Mouse (Mus musculus): Measurements from ENCODE around the gene Zbtb24. TPM values are rescaled to one million over a fixed set of nuclear protein-coding genes. Genes with fewer than 3 reads are reported as not detected.
"Not testable (repeated sequence)": the region's sequence is repeated elsewhere in the genome, so short reads cannot be mapped to it uniquely, and the experiment has no call there.

Gene Zbtb24
- polyA plus RNA-seq, 1 experiment, result 31.6 TPM

GRCm38 (mm10) chr10:41489294-41489693 is 39.1 kb downstream of the Zbtb24 start:
- TF ChIP-seq POLR2A (IDR thresholded peaks at IDR 0.05; ENCODE audit: control insufficient read depth, extremely low read depth, insufficient read depth, low read length, poor library complexity), result no peak
- no peak for TF ChIP-seq CTCF (IDR thresholded peaks at IDR 0.05; ENCODE audit: borderline replicate concordance, control insufficient read depth, extremely low read depth, insufficient read depth, low read length, poor library complexity)
- WGBS, result 70% methylated on average over 8 of the region's 8 CpGs
- Histone ChIP-seq H3K27ac (ENCODE audit: control insufficient read depth, insufficient read depth, low read length) (no peak overlapping the region; the same call in 1 of the 2 replicates), H3K4me1 (replicated peaks; ENCODE audit: control insufficient read depth, insufficient read depth, low read length) (peaks cover 24% of the 10 kb centered on the region), H3K27me3 (ENCODE audit: control insufficient read depth, insufficient read depth, low read length) (no peaks in the 10 kb centered on the region), H3K36me3 (ENCODE audit: control insufficient read depth, insufficient read depth, low read length) (peaks cover 36% of the 10 kb centered on the region), H3K4me3 (ENCODE audit: control insufficient read depth, insufficient read depth, low read length) (peak overlapping the region; percentile 84)
- no peak for DNase-seq

GRCm38 (mm10) chr10:41489708-41490517 is 39.7 kb downstream of the Zbtb24 start, which contains the start of the genes Smpd2 and Ppil6:
TSS of gene Smpd2 (minus strand) at chr10:41490369.
TSS of gene Ppil6 (plus strand) at chr10:41490439.
- Histone ChIP-seq H3K36me3 (ENCODE audit: control insufficient read depth, insufficient read depth, low read length) (peaks cover 30% of the 10 kb centered on the region), H3K4me1 (replicated peaks; ENCODE audit: control insufficient read depth, insufficient read depth, low read length) (peaks cover 24% of the 10 kb centered on the region), H3K27ac (ENCODE audit: control insufficient read depth, insufficient read depth, low read length) (no peak within 1 kb of the TSS; the same call in 1 of the 2 replicates), H3K27me3 (ENCODE audit: control insufficient read depth, insufficient read depth, low read length) (no peaks in the 10 kb centered on the region), H3K4me3 (ENCODE audit: control insufficient read depth, insufficient read depth, low read length) (peak within 1 kb of the TSS; percentile 84)
- TF ChIP-seq POLR2A (IDR thresholded peaks at IDR 0.05; ENCODE audit: control insufficient read depth, extremely low read depth, insufficient read depth, low read length, poor library complexity), result peak; percentile 29; the same call in 1 of the 2 replicates
- no peak for TF ChIP-seq CTCF (IDR thresholded peaks at IDR 0.05; ENCODE audit: borderline replicate concordance, control insufficient read depth, extremely low read depth, insufficient read depth, low read length, poor library complexity)
- DNase-seq, result peak; percentile 95
- WGBS, result under 1% methylated on average over 50 of the region's 50 CpGs

GRCm38 (mm10) chr10:41490518-41490873 is 40.3 kb downstream of the Zbtb24 start:
- WGBS, result under 1% methylated on average over 29 of the region's 29 CpGs
- Histone ChIP-seq H3K4me1 (replicated peaks; ENCODE audit: control insufficient read depth, insufficient read depth, low read length) (peaks cover 24% of the 10 kb centered on the region), H3K4me3 (ENCODE audit: control insufficient read depth, insufficient read depth, low read length) (peak overlapping the region; percentile 84), H3K36me3 (ENCODE audit: control insufficient read depth, insufficient read depth, low read length) (peaks cover 24% of the 10 kb centered on the region), H3K27ac (ENCODE audit: control insufficient read depth, insufficient read depth, low read length) (no peak overlapping the region), H3K27me3 (ENCODE audit: control insufficient read depth, insufficient read depth, low read length) (no peaks in the 10 kb centered on the region)
- DNase-seq, result no peak
- TF ChIP-seq POLR2A (IDR thresholded peaks at IDR 0.05; ENCODE audit: control insufficient read depth, extremely low read depth, insufficient read depth, low read length, poor library complexity) (0 out of 2 replicates have a peak, but pooled peaks have one; percentile 3), CTCF (IDR thresholded peaks at IDR 0.05; ENCODE audit: borderline replicate concordance, control insufficient read depth, extremely low read depth, insufficient read depth, low read length, poor library complexity) (no peak)

GRCm38 (mm10) chr10:41491111-41491510 is 40.9 kb downstream of the Zbtb24 start:
- Histone ChIP-seq H3K27me3 (ENCODE audit: control insufficient read depth, insufficient read depth, low read length) (no peaks in the 10 kb centered on the region), H3K27ac (ENCODE audit: control insufficient read depth, insufficient read depth, low read length) (no peak overlapping the region), H3K4me3 (ENCODE audit: control insufficient read depth, insufficient read depth, low read length) (no peak overlapping the region), H3K4me1 (replicated peaks; ENCODE audit: control insufficient read depth, insufficient read depth, low read length) (peaks cover 24% of the 10 kb centered on the region), H3K36me3 (ENCODE audit: control insufficient read depth, insufficient read depth, low read length) (peaks cover 18% of the 10 kb centered on the region)
- no peak for DNase-seq
- TF ChIP-seq POLR2A (IDR thresholded peaks at IDR 0.05; ENCODE audit: control insufficient read depth, extremely low read depth, insufficient read depth, low read length, poor library complexity), result no peak
- WGBS, result 26% methylated on average over 4 of the region's 4 CpGs

- H3K27ac ChIP-seq (ENCODE audit: control insufficient read depth, insufficient read depth, low read length), result no peak overlapping the region
- DNase-seq, result no peak
Measured at GRCm38 (mm10) chr10:41500941-41501340, 50.8 kb downstream of the Zbtb24 start.

GRCm38 (mm10) chr10:41504996-41505395 is 54.8 kb downstream of the Zbtb24 start:
- WGBS, result 93% methylated on average over 1 of the region's 1 CpGs
- H3K27me3 ChIP-seq (ENCODE audit: control insufficient read depth, insufficient read depth, low read length), result no peaks in the 10 kb centered on the region
- no peak overlapping the region for H3K27ac ChIP-seq (ENCODE audit: control insufficient read depth, insufficient read depth, low read length)
- DNase-seq, result no peak
- no peaks in the 10 kb centered on the region for H3K4me1 ChIP-seq (replicated peaks; ENCODE audit: control insufficient read depth, insufficient read depth, low read length)
- no peak for TF ChIP-seq CTCF (IDR thresholded peaks at IDR 0.05; ENCODE audit: borderline replicate concordance, control insufficient read depth, extremely low read depth, insufficient read depth, low read length, poor library complexity)
- TF ChIP-seq POLR2A (IDR thresholded peaks at IDR 0.05; ENCODE audit: control insufficient read depth, extremely low read depth, insufficient read depth, low read length, poor library complexity), result no peak
- H3K4me3 ChIP-seq (ENCODE audit: control insufficient read depth, insufficient read depth, low read length), result no peak overlapping the region
- H3K36me3 ChIP-seq (ENCODE audit: control insufficient read depth, insufficient read depth, low read length), result no peaks in the 10 kb centered on the region

More at GRCm38 (mm10) chr10:41500941-41501340, 50.8 kb downstream of the Zbtb24 start:
- Histone ChIP-seq H3K36me3 (ENCODE audit: control insufficient read depth, insufficient read depth, low read length) (no peaks in the 10 kb centered on the region), H3K4me1 (replicated peaks; ENCODE audit: control insufficient read depth, insufficient read depth, low read length) (no peaks in the 10 kb centered on the region), H3K4me3 (ENCODE audit: control insufficient read depth, insufficient read depth, low read length) (no peak overlapping the region), H3K27me3 (ENCODE audit: control insufficient read depth, insufficient read depth, low read length) (no peaks in the 10 kb centered on the region)
- TF ChIP-seq CTCF (IDR thresholded peaks at IDR 0.05; ENCODE audit: borderline replicate concordance, control insufficient read depth, extremely low read depth, insufficient read depth, low read length, poor library complexity) (no peak), POLR2A (IDR thresholded peaks at IDR 0.05; ENCODE audit: control insufficient read depth, extremely low read depth, insufficient read depth, low read length, poor library complexity) (no peak)
- WGBS, result 86% methylated on average over 4 of the region's 4 CpGs

- 4% methylated on average over 3 of the region's 3 CpGs for WGBS
- not testable (repeated sequence) for H3K4me3 ChIP-seq (ENCODE audit: control insufficient read depth, insufficient read depth, low read length); H3K27ac ChIP-seq (ENCODE audit: control insufficient read depth, insufficient read depth, low read length); H3K4me1 ChIP-seq (replicated peaks; ENCODE audit: control insufficient read depth, insufficient read depth, low read length); H3K36me3 ChIP-seq (ENCODE audit: control insufficient read depth, insufficient read depth, low read length); H3K27me3 ChIP-seq (ENCODE audit: control insufficient read depth, insufficient read depth, low read length)
- peak; percentile 64 for DNase-seq
Measured at GRCm38 (mm10) chr10:41505446-41505845, 55.3 kb downstream of the Zbtb24 start.

Measured in thymus, adult 2 months (tissue).